Mouse (Mus musculus) MEL (cell line): ENCODE results near the gene Rpl3.
"Not testable (repeated sequence)": the region's sequence is repeated elsewhere in the genome, so short reads cannot be mapped to it uniquely, and the experiment has no call there.

Source experiments
- BHLHE40 ChIP-seq: IDR thresholded peaks from 2 replicates; pipeline ENCODE4 v1.6.1; 2012; ENCODE audit warnings: low read depth, mild to moderate bottlenecking, inconsistent platforms, low read length, improper control_type of control experiment, borderline replicate concordance
- CTCF ChIP-seq, 3 experiments: IDR thresholded peaks in 2 of 3; conservative IDR thresholded peaks in 1 of 3; 2 replicates each; pipeline ENCODE4 v1.5.1; 2011 to 2012; ENCODE audit warnings: low read length in 3 of 3, low read depth in 2 of 3, mild to moderate bottlenecking in 2 of 3, improper control_type of control experiment in 1 of 3, inconsistent platforms in 1 of 3, mixed read lengths in 1 of 3, moderate library complexity in 1 of 3; ENCODE audit not compliant: control insufficient read depth in 1 of 3, insufficient read depth in 1 of 3, poor library complexity in 1 of 3, severe bottlenecking in 1 of 3
- ELF1 ChIP-seq: IDR thresholded peaks from 2 replicates; pipeline ENCODE4 v1.6.1; 2014; ENCODE audit warnings: low read depth, mild to moderate bottlenecking, inconsistent platforms, low read length, improper control_type of control experiment, moderate library complexity
- EP300 ChIP-seq, 2 experiments: IDR thresholded peaks; 2 replicates each; pipeline ENCODE4 v1.6.1; 2011; ENCODE audit warnings: improper control_type of control experiment in 2 of 2, low read length in 2 of 2, low read depth in 1 of 2, mild to moderate bottlenecking in 1 of 2
- GATA1 ChIP-seq: IDR thresholded peaks from 2 replicates; pipeline ENCODE4 v1.6.1; 2011; ENCODE audit warnings: low read depth, low read length, improper control_type of control experiment
- KAT2A ChIP-seq: conservative IDR thresholded peaks from 2 replicates; pipeline ENCODE4 v1.6.1; 2012; ENCODE audit warnings: low read depth, low read length, improper control_type of control experiment, inconsistent platforms
- MAFK ChIP-seq: IDR thresholded peaks from 2 replicates; pipeline ENCODE4 v1.6.1; 2011; ENCODE audit warnings: low read depth, mild to moderate bottlenecking, low read length, improper control_type of control experiment, borderline replicate concordance
- MAX ChIP-seq: IDR thresholded peaks from 2 replicates; pipeline ENCODE4 v1.6.1; 2011; ENCODE audit warnings: low read length, improper control_type of control experiment
- MAZ ChIP-seq: IDR thresholded peaks from 2 replicates; pipeline ENCODE4 v1.6.1; 2012; ENCODE audit warnings: low read depth, mild to moderate bottlenecking, inconsistent platforms, low read length, improper control_type of control experiment
- POLR2A ChIP-seq, 2 experiments: IDR thresholded peaks; 2 replicates each; pipeline ENCODE4 v1.6.1; 2011 to 2012; ENCODE audit warnings: low read length in 2 of 2, mild to moderate bottlenecking in 2 of 2, control low read depth in 1 of 2, improper control_type of control experiment in 1 of 2, low read depth in 1 of 2, moderate library complexity in 1 of 2; ENCODE audit not compliant: control insufficient read depth in 1 of 2, insufficient read depth in 1 of 2, poor library complexity in 1 of 2
- RCOR1 ChIP-seq: IDR thresholded peaks from 2 replicates; pipeline ENCODE4 v1.6.1; 2012; ENCODE audit warnings: low read depth, mild to moderate bottlenecking, inconsistent platforms, low read length, improper control_type of control experiment
- TBP ChIP-seq: IDR thresholded peaks from 2 replicates; pipeline ENCODE4 v1.8.0; 2011; ENCODE audit warnings: low read depth, low read length, improper control_type of control experiment
- USF1 ChIP-seq: IDR thresholded peaks from 2 replicates; pipeline ENCODE4 v1.6.1; 2014; ENCODE audit warnings: low read depth, mild to moderate bottlenecking, inconsistent platforms, low read length, improper control_type of control experiment, moderate library complexity
- USF2 ChIP-seq, 2 experiments: IDR thresholded peaks; 2 replicates each; pipeline ENCODE4 v1.6.1; 2011 to 2012; ENCODE audit warnings: improper control_type of control experiment in 2 of 2, low read length in 2 of 2, borderline replicate concordance in 1 of 2, inconsistent platforms in 1 of 2, low read depth in 1 of 2, mild to moderate bottlenecking in 1 of 2; ENCODE audit not compliant: insufficient read depth in 1 of 2

DNA sequence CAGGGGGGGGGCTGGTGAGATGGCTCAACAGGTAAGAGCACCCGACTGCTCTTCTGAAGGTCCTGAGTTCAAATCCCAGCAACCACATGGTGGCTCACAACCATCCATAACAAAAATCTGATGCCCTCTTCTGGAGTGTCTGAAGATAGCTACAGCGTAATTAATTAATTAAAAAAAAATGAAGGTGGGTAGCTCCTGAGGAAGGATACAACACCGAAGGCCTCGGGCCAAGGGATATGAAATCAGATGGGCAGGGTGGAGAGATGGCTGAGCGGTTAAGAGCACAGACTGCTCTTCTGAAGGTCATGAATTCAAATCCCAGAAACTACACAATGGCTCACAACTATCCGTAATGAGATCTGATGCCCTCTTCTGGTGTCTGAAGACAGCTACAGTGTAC, 30.8 kb upstream of the Rpl3 start:
- not testable (repeated sequence) for TF ChIP-seq POLR2A (IDR thresholded peaks at IDR 0.05; ENCODE audit: control insufficient read depth in 1 of 2, insufficient read depth in 1 of 2, low read depth in 1 of 2, low read length in 2 of 2, poor library complexity in 1 of 2); CTCF (IDR thresholded peaks at IDR 0.05 in 2 of 3, conservative IDR thresholded peaks at IDR 0.05 in 1 of 3; ENCODE audit: control insufficient read depth in 1 of 3, insufficient read depth in 1 of 3, low read depth in 2 of 3, low read length in 3 of 3, poor library complexity in 1 of 3, severe bottlenecking in 1 of 3); GATA1; EP300 (IDR thresholded peaks at IDR 0.05; ENCODE audit: low read depth in 1 of 2, low read length in 2 of 2); TBP; MAFK; USF1; USF2 (IDR thresholded peaks at IDR 0.05; ENCODE audit: borderline replicate concordance in 1 of 2, insufficient read depth in 1 of 2, low read depth in 1 of 2, low read length in 2 of 2); MAZ; KAT2A; MAX; ELF1; RCOR1; BHLHE40
